Mouse (Mus musculus) G1E (cell line): ENCODE measurements around the gene Stat4.

Source experiments
- CTCF ChIP-seq: IDR thresholded peaks from 2 replicates; pipeline ENCODE4 v1.5.1; 2012; ENCODE audit warnings: low read depth, low read length, inconsistent platforms, mixed read lengths
- TAL1 ChIP-seq: conservative IDR thresholded peaks from 2 replicates; pipeline ENCODE4 v1.6.1; 2012; ENCODE audit warnings: low read depth, low read length, inconsistent platforms, mixed read lengths

GRCm38 (mm10) chr1:52129794-52130193 lies 142.8 kb downstream of the Stat4 start:
- TF ChIP-seq CTCF (no peak), TAL1 (no peak)
